Mouse (Mus musculus) CH12.LX (cell line): Measurements from ENCODE around the gene Rpgr.

Experiments used
- E2F4 ChIP-seq: IDR thresholded peaks from 2 replicates; pipeline ENCODE4 v1.6.1; 2011; ENCODE audit warnings: low read depth, low read length, improper control_type of control experiment; ENCODE audit not compliant: insufficient replicate concordance
- KAT2A ChIP-seq: IDR thresholded peaks from 2 replicates; pipeline ENCODE4 v1.6.1; 2012; ENCODE audit warnings: low read length, improper control_type of control experiment, inconsistent platforms; ENCODE audit not compliant: insufficient replicate concordance
- POLR2A ChIP-seq: IDR thresholded peaks from 2 replicates; pipeline ENCODE4 v1.6.1; 2011; ENCODE audit warnings: low read depth, mild to moderate bottlenecking, improper control_type of control experiment, low read length
- SIN3A ChIP-seq: IDR thresholded peaks from 2 replicates; pipeline ENCODE4 v1.6.1; 2012; ENCODE audit warnings: low read length, improper control_type of control experiment, inconsistent platforms

DNA sequence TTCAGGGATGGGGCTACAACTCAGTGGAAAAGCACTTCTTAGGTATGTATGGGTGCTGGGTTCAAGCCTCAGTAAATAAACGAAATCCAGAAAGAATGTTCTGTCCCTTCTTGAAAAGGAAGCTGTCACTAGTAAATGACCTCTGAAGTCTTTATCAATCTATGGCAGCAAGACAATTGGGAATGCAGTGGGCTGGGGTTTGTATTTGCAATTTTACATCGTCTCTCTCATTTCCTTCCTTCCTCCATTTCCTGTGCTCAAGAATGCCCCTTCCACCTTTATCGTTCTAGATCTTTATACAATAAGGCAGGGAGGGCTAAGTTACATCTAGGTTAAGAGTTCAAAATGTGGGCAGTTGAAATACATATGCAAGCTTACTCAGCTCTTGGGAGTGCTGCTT is 17.9 kb upstream of the Rpgr start:
- TF ChIP-seq E2F4 (no peak), KAT2A (no peak), SIN3A (no peak), POLR2A (no peak)
